Mouse (Mus musculus) thymus, adult 2 months (tissue): ENCODE results near the gene Srf.

Source experiments
- CTCF ChIP-seq: fragments of 200-500 bp; IDR thresholded peaks from 2 replicates; pipeline ENCODE4 v1.5.1; 2012; ENCODE audit warnings: mild to moderate bottlenecking, control low read depth, low read length, moderate library complexity, borderline replicate concordance; ENCODE audit not compliant: control insufficient read depth, poor library complexity, insufficient read depth; ENCODE audit errors: extremely low read depth
- POLR2A ChIP-seq: fragments of 200-500 bp; IDR thresholded peaks from 2 replicates; pipeline ENCODE4 v1.6.1; 2012; ENCODE audit warnings: mild to moderate bottlenecking, low read length, control low read depth, moderate library complexity; ENCODE audit not compliant: control insufficient read depth, poor library complexity, insufficient read depth; ENCODE audit errors: extremely low read depth

GRCm38 (mm10) chr17:46588173-46588572, 32.2 kb upstream of the Srf start:
- TF ChIP-seq CTCF = no peak
- TF ChIP-seq POLR2A = no peak
